Mouse (Mus musculus): ENCODE measurements at regions not wholly inside any gene's neighbourhood (a gene's known extent, or its start where the extent isn't known, plus 50 kb on each side); places are given as distances from the start of the nearest gene placed in this dataset.

- 45% methylated on average over 10 of the region's 10 CpGs for WGBS
- Histone ChIP-seq H3K4me3 (no peak overlapping the region), H3K27ac (replicated peaks) (no peak overlapping the region), H3K27me3 (replicated peaks) (peaks cover 37% of the 10 kb centered on the region), H3K9me3 (no peaks in the 10 kb centered on the region), H3K36me3 (no peaks in the 10 kb centered on the region), H3K4me1 (peaks cover 31% of the 10 kb centered on the region), H3K9ac (no peak overlapping the region), H3K4me2 (peak overlapping the region; percentile 5; the same call in 1 of the 2 replicates)
- ATAC-seq (ENCODE audit: extremely low read depth, insufficient number of reproducible peaks, low FRiP score, low TSS enrichment): no peak
Measured at GRCm38 (mm10) chr1:128535537-128536150, 56.4 kb downstream of the Cxcr4 start.

- no peak overlapping the region for H3K4me3 ChIP-seq
- H3K9ac ChIP-seq: no peak overlapping the region
- ATAC-seq (ENCODE audit: extremely low read depth, insufficient number of reproducible peaks, low FRiP score, low TSS enrichment): no peak
- H3K27me3 ChIP-seq (replicated peaks): peaks cover 29% of the 10 kb centered on the region
- under 1% methylated on average over 4 of the region's 4 CpGs for WGBS
- H3K36me3 ChIP-seq: no peaks in the 10 kb centered on the region
- H3K9me3 ChIP-seq: no peaks in the 10 kb centered on the region
- no peak overlapping the region for H3K4me2 ChIP-seq
- no peak overlapping the region for H3K27ac ChIP-seq (replicated peaks)
- peaks cover 31% of the 10 kb centered on the region for H3K4me1 ChIP-seq
Measured at GRCm38 (mm10) chr1:128532632-128533031, 59.5 kb downstream of the Cxcr4 start.

GRCm38 (mm10) chr1:128529808-128530545, 62.1 kb downstream of the Cxcr4 start:
- Histone ChIP-seq H3K4me3 (no peak overlapping the region), H3K4me1 (peaks cover 25% of the 10 kb centered on the region), H3K9ac (no peak overlapping the region), H3K27me3 (replicated peaks) (peaks cover 12% of the 10 kb centered on the region), H3K36me3 (no peaks in the 10 kb centered on the region), H3K4me2 (no peak overlapping the region), H3K9me3 (no peaks in the 10 kb centered on the region), H3K27ac (replicated peaks) (no peak overlapping the region)
- WGBS: 70% methylated on average over 4 of the region's 4 CpGs
- no peak for ATAC-seq (ENCODE audit: extremely low read depth, insufficient number of reproducible peaks, low FRiP score, low TSS enrichment)

GRCm38 (mm10) chr1:128519234-128519633, 72.9 kb downstream of the Cxcr4 start:
- Histone ChIP-seq H3K4me3 (no peak overlapping the region), H3K9ac (no peak overlapping the region), H3K27ac (replicated peaks) (no peak overlapping the region), H3K27me3 (replicated peaks) (no peaks in the 10 kb centered on the region), H3K4me2 (no peak overlapping the region), H3K9me3 (no peaks in the 10 kb centered on the region), H3K36me3 (no peaks in the 10 kb centered on the region), H3K4me1 (no peaks in the 10 kb centered on the region)
- ATAC-seq (ENCODE audit: extremely low read depth, insufficient number of reproducible peaks, low FRiP score, low TSS enrichment): no peak
- WGBS: 79% methylated on average over 4 of the region's 4 CpGs

- Histone ChIP-seq H3K27ac (replicated peaks) (no peak overlapping the region), H3K27me3 (replicated peaks) (no peaks in the 10 kb centered on the region), H3K4me1 (no peaks in the 10 kb centered on the region), H3K4me3 (no peak overlapping the region), H3K36me3 (no peaks in the 10 kb centered on the region), H3K4me2 (no peak overlapping the region), H3K9ac (no peak overlapping the region), H3K9me3 (no peaks in the 10 kb centered on the region)
- no peak for ATAC-seq (ENCODE audit: extremely low read depth, insufficient number of reproducible peaks, low FRiP score, low TSS enrichment)
- 81% methylated on average over 5 of the region's 5 CpGs for WGBS
Measured at GRCm38 (mm10) chr1:128518514-128518913, 73.6 kb downstream of the Cxcr4 start.

- no peak overlapping the region for H3K27ac ChIP-seq (replicated peaks)
- H3K4me3 ChIP-seq: no peak overlapping the region
- no peaks in the 10 kb centered on the region for H3K4me1 ChIP-seq
- H3K4me2 ChIP-seq: no peak overlapping the region
- H3K9ac ChIP-seq: no peak overlapping the region
- H3K27me3 ChIP-seq (replicated peaks): no peaks in the 10 kb centered on the region
- H3K36me3 ChIP-seq: no peaks in the 10 kb centered on the region
- H3K9me3 ChIP-seq: no peaks in the 10 kb centered on the region
- ATAC-seq (ENCODE audit: extremely low read depth, insufficient number of reproducible peaks, low FRiP score, low TSS enrichment): no peak
- 65% methylated on average over 1 of the region's 1 CpGs for WGBS
Measured at GRCm38 (mm10) chr1:128517351-128517750, 74.7 kb downstream of the Cxcr4 start.

GRCm38 (mm10) chr1:128514327-128514726, 77.8 kb downstream of the Cxcr4 start:
- no peak for ATAC-seq (ENCODE audit: extremely low read depth, insufficient number of reproducible peaks, low FRiP score, low TSS enrichment)
- Histone ChIP-seq H3K36me3 (no peaks in the 10 kb centered on the region), H3K27ac (replicated peaks) (no peak overlapping the region), H3K9ac (no peak overlapping the region), H3K4me3 (no peak overlapping the region), H3K27me3 (replicated peaks) (no peaks in the 10 kb centered on the region), H3K4me2 (no peak overlapping the region), H3K4me1 (no peaks in the 10 kb centered on the region), H3K9me3 (no peaks in the 10 kb centered on the region)
- WGBS: 73% methylated on average over 1 of the region's 1 CpGs

GRCm38 (mm10) chr1:128513911-128514310, 78.2 kb downstream of the Cxcr4 start:
- H3K4me1 ChIP-seq: no peaks in the 10 kb centered on the region
- H3K36me3 ChIP-seq: no peaks in the 10 kb centered on the region
- WGBS: 74% methylated on average over 2 of the region's 2 CpGs
- H3K9ac ChIP-seq: no peak overlapping the region
- no peaks in the 10 kb centered on the region for H3K27me3 ChIP-seq (replicated peaks)
- no peak for ATAC-seq (ENCODE audit: extremely low read depth, insufficient number of reproducible peaks, low FRiP score, low TSS enrichment)
- no peak overlapping the region for H3K4me3 ChIP-seq
- no peak overlapping the region for H3K4me2 ChIP-seq
- no peak overlapping the region for H3K27ac ChIP-seq (replicated peaks)
- no peaks in the 10 kb centered on the region for H3K9me3 ChIP-seq

- no peak for ATAC-seq (ENCODE audit: extremely low read depth, insufficient number of reproducible peaks, low FRiP score, low TSS enrichment)
- no peak overlapping the region for H3K4me2 ChIP-seq
- no peak overlapping the region for H3K9ac ChIP-seq
- H3K9me3 ChIP-seq: no peaks in the 10 kb centered on the region
- 74% methylated on average over 4 of the region's 4 CpGs for WGBS
- no peaks in the 10 kb centered on the region for H3K4me1 ChIP-seq
- H3K36me3 ChIP-seq: no peaks in the 10 kb centered on the region
- H3K27ac ChIP-seq (replicated peaks): no peak overlapping the region
- no peaks in the 10 kb centered on the region for H3K27me3 ChIP-seq (replicated peaks)
- H3K4me3 ChIP-seq: no peak overlapping the region
Measured at GRCm38 (mm10) chr1:128513153-128513552, 78.9 kb downstream of the Cxcr4 start.

- H3K27me3 ChIP-seq (replicated peaks): no peaks in the 10 kb centered on the region
- no peak overlapping the region for H3K9ac ChIP-seq
- H3K4me1 ChIP-seq: no peaks in the 10 kb centered on the region
- no peak overlapping the region for H3K4me2 ChIP-seq
- ATAC-seq (ENCODE audit: extremely low read depth, insufficient number of reproducible peaks, low FRiP score, low TSS enrichment): no peak
- 82% methylated on average over 2 of the region's 2 CpGs for WGBS
- peaks cover 4% of the 10 kb centered on the region; the same call in 1 of the 2 replicates for H3K9me3 ChIP-seq
- no peak overlapping the region for H3K27ac ChIP-seq (replicated peaks)
- no peaks in the 10 kb centered on the region for H3K36me3 ChIP-seq
- H3K4me3 ChIP-seq: no peak overlapping the region
Measured at GRCm38 (mm10) chr1:128508816-128509461, 83.2 kb downstream of the Cxcr4 start.

GRCm38 (mm10) chr1:128506551-128507313, 85.4 kb downstream of the Cxcr4 start:
- Histone ChIP-seq H3K27ac (replicated peaks) (no peak overlapping the region), H3K4me2 (no peak overlapping the region), H3K4me1 (no peaks in the 10 kb centered on the region), H3K4me3 (no peak overlapping the region), H3K9ac (no peak overlapping the region), H3K27me3 (replicated peaks) (no peaks in the 10 kb centered on the region), H3K36me3 (no peaks in the 10 kb centered on the region), H3K9me3 (peaks cover 4% of the 10 kb centered on the region; the same call in 1 of the 2 replicates)
- WGBS: 59% methylated on average over 4 of the region's 4 CpGs
- ATAC-seq (ENCODE audit: extremely low read depth, insufficient number of reproducible peaks, low FRiP score, low TSS enrichment): no peak

All from heart, embryonic 13.5 days (tissue).